Mouse (Mus musculus) skeletal muscle tissue, adult 2 months (tissue): Measurements from ENCODE around the gene Sco1.
"Not testable (repeated sequence)": the region's sequence is repeated elsewhere in the genome, so short reads cannot be mapped to it uniquely, and the experiment has no call there.

Source experiments
- DNase-seq: peaks from one replicate; pipeline ENCODE4 v3.0.0-alpha.2; 2012; ENCODE audit warnings: low read depth, low spot score

Sco1 gene

GRCm38 (mm10) chr11:67052321-67052952 lies at the start of gene Sco1, which contains the start of gene Adprm:
TSS of gene Sco1 (plus strand) at chr11:67052670.
TSS of gene Adprm (minus strand) at chr11:67052594.
- peak; percentile 81 for DNase-seq

- DNase-seq: no peak
Observed at GRCm38 (mm10) chr11:67002911-67003310, 49.6 kb upstream of the Sco1 start.

- no peak for DNase-seq
Observed at GRCm38 (mm10) chr11:67007961-67008360, 44.5 kb upstream of the Sco1 start.

GRCm38 (mm10) chr11:67008528-67008927 lies 43.9 kb upstream of the Sco1 start:
- no peak for DNase-seq

- DNase-seq: no peak
Observed at GRCm38 (mm10) chr11:67010430-67010829, 42.0 kb upstream of the Sco1 start.

GRCm38 (mm10) chr11:67011635-67012034 lies 40.8 kb upstream of the Sco1 start:
- DNase-seq: no peak

GRCm38 (mm10) chr11:67017801-67018591 lies 34.5 kb upstream of the Sco1 start:
- DNase-seq: peak; percentile 25

- no peak for DNase-seq
Observed at GRCm38 (mm10) chr11:67019711-67020475, 32.6 kb upstream of the Sco1 start.

GRCm38 (mm10) chr11:67020948-67021347 lies 31.5 kb upstream of the Sco1 start:
- DNase-seq: peak; percentile 47

GRCm38 (mm10) chr11:67022354-67023115 lies 29.9 kb upstream of the Sco1 start:
- no peak for DNase-seq

GRCm38 (mm10) chr11:67023191-67023590 lies 29.3 kb upstream of the Sco1 start:
- DNase-seq: not testable (repeated sequence)

GRCm38 (mm10) chr11:67023802-67024340 lies 28.6 kb upstream of the Sco1 start:
- no peak for DNase-seq

GRCm38 (mm10) chr11:67024867-67025477 lies 27.5 kb upstream of the Sco1 start, which contains the start of gene Tmem220:
TSS of gene Tmem220 (plus strand) at chr11:67025154.
- DNase-seq: peak; percentile 95

GRCm38 (mm10) chr11:67030904-67031602 lies 21.4 kb upstream of the Sco1 start:
- DNase-seq: no peak

- no peak for DNase-seq
Observed at GRCm38 (mm10) chr11:67031603-67031915, 20.9 kb upstream of the Sco1 start.

- DNase-seq: no peak
Observed at GRCm38 (mm10) chr11:67034775-67035485, 17.5 kb upstream of the Sco1 start.

GRCm38 (mm10) chr11:67036229-67036628 lies 16.2 kb upstream of the Sco1 start:
- DNase-seq: no peak

GRCm38 (mm10) chr11:67036892-67037291 lies 15.6 kb upstream of the Sco1 start:
- DNase-seq: no peak

GRCm38 (mm10) chr11:67039799-67040198 lies 12.7 kb upstream of the Sco1 start:
- DNase-seq: no peak

GRCm38 (mm10) chr11:67040483-67040882 lies 12.0 kb upstream of the Sco1 start:
- DNase-seq: no peak
